8 mouse cellular contexts compared by ENCODE assay signal in genomic region chr4:62583265-62584092, GRCm38 (mm10). TPM values are rescaled to one million over a fixed set of nuclear protein-coding genes. Genes with fewer than 3 reads are reported as not detected.
DNase-seq lines count a peak whose midpoint lies in the region; ATAC-seq and TF ChIP-seq lines count a peak whose summit lies in the region.

No protein-coding gene starts in this region.

- peak; percentile 59 for ATAC-seq in embryonic facial prominence, embryonic 12.5 days (ENCODE audit: insufficient number of reproducible peaks, insufficient read depth, low FRiP score, low TSS enrichment)
- no peak for ATAC-seq in erythroid progenitor cell, adult 5-6 weeks (replicated peaks; ENCODE audit: low FRiP score, poor library complexity, severe bottlenecking)

- peaks cover 25% of the 10 kb centered on the region for H3K4me1 ChIP-seq in E14TG2a.4 (replicated peaks; ENCODE audit: low read depth, low read length)
- H3K4me1 ChIP-seq in embryonic facial prominence, embryonic 12.5 days: peaks cover 19% of the 10 kb centered on the region

- peak overlapping the region; percentile 30 for H3K9ac ChIP-seq in embryonic facial prominence, embryonic 12.5 days

- DNase-seq in adrenal gland, adult 2 months: peak; percentile 63
- DNase-seq in heart, postnatal 14 days: peak; percentile 55 to 62
- peak; percentile 70 for DNase-seq in large intestine, adult 2 months (ENCODE audit: low read depth, low spot score)
- DNase-seq in lung, postnatal 14 days: peak; percentile 54
- peak; percentile 62 to 64 for DNase-seq in right cerebral cortex, postnatal 10 days (ENCODE audit: low spot score in 2 of 2)

- under 1% methylated on average over 42 of the region's 42 CpGs for WGBS in embryonic facial prominence, embryonic 12.5 days
- 5% methylated on average over 42 of the region's 42 CpGs for WGBS in large intestine, adult 2 months

- peak overlapping the region; percentile 82 for H3K4me3 ChIP-seq in E14TG2a.4 (replicated peaks; ENCODE audit: low read length)
- peak overlapping the region; percentile 44 for H3K4me3 ChIP-seq in embryonic facial prominence, embryonic 12.5 days

- H3K4me2 ChIP-seq in embryonic facial prominence, embryonic 12.5 days (replicated peaks): peak overlapping the region; percentile 82

- H3K36me3 ChIP-seq in E14TG2a.4 (ENCODE audit: insufficient read depth, low read length): no peaks in the 10 kb centered on the region
- no peaks in the 10 kb centered on the region for H3K36me3 ChIP-seq in embryonic facial prominence, embryonic 12.5 days

- no peaks in the 10 kb centered on the region for H3K9me3 ChIP-seq in E14TG2a.4 (ENCODE audit: low read length)
- H3K9me3 ChIP-seq in embryonic facial prominence, embryonic 12.5 days: no peaks in the 10 kb centered on the region

- H3K27me3 ChIP-seq in E14TG2a.4 (ENCODE audit: insufficient read depth, low read length): peaks cover 49% of the 10 kb centered on the region
- H3K27me3 ChIP-seq in embryonic facial prominence, embryonic 12.5 days: peaks cover 40% of the 10 kb centered on the region

- intact Hi-C loops in heart, postnatal 14 days (cut with DNase I): no loop called here

- peak overlapping the region; percentile 71 for H3K27ac ChIP-seq in embryonic facial prominence, embryonic 12.5 days

- TF ChIP-seq CTCF in E14TG2a.4 (conservative IDR thresholded peaks at IDR 0.05; ENCODE audit: low read length): no peak

RNA-seq across cellular contexts. Expression of gene Rgs3, which starts 23.8 kb away (rescaled TPM):
- total RNA-seq in adrenal gland, adult 2 months (2021): 10 to 100 TPM; 28.2 to 39.5 TPM
- 31.5 and 35.7 TPM in 2 replicates for polyA plus RNA-seq in adrenal gland, adult 2 months (2012; rRNA removed)
- 45.0 and 45.2 TPM in 2 replicates for polyA plus RNA-seq in embryonic facial prominence, embryonic 12.5 days (2016; fragmentation: Nextera tagmentation; extraction: Ambion mirVana)
- 10 to 100 TPM; 38.9 to 42.2 TPM for total RNA-seq in heart, postnatal 14 days (2021)
- polyA plus RNA-seq in large intestine, adult 2 months (2012; rRNA removed): 43.0 and 50.6 TPM in 2 replicates
- total RNA-seq in erythroid progenitor cell, adult 5-6 weeks (2015; ENCODE audit: low replicate concordance): 6.5 TPM in 1 of 2 replicates, not detected in the other
- total RNA-seq in erythroid progenitor cell, adult 5-6 weeks (2017; ENCODE audit: low replicate concordance): 0.30 and 4.1 TPM in 2 replicates

RNA-seq across cellular contexts. Expression of gene 4933430I17Rik, which starts 58.3 kb away (rescaled TPM):
- under 1 TPM; 0.14 to 0.31 TPM for total RNA-seq in adrenal gland, adult 2 months (2021)
- polyA plus RNA-seq in adrenal gland, adult 2 months (2012; rRNA removed): 0.06 TPM in 1 of 2 replicates, not detected in the other
- polyA plus RNA-seq in embryonic facial prominence, embryonic 12.5 days (2016; fragmentation: Nextera tagmentation; extraction: Ambion mirVana): 0.45 and 0.99 TPM in 2 replicates
- total RNA-seq in heart, postnatal 14 days (2021): under 1 TPM in 1 of 2 experiments, not detected in 1; 0.19 TPM
- polyA plus RNA-seq in large intestine, adult 2 months (2012; rRNA removed): 0.10 and 0.16 TPM in 2 replicates
- not detected in 2 replicates for total RNA-seq in erythroid progenitor cell, adult 5-6 weeks (2015; ENCODE audit: low replicate concordance)
- 0.90 TPM in 1 of 2 replicates, not detected in the other for total RNA-seq in erythroid progenitor cell, adult 5-6 weeks (2017; ENCODE audit: low replicate concordance)

RNA-seq across cellular contexts. Expression of gene Pole3, which starts 58.6 kb away (rescaled TPM):
- total RNA-seq in adrenal gland, adult 2 months (2021): 10 to 100 TPM; 48.4 to 50.5 TPM
- polyA plus RNA-seq in adrenal gland, adult 2 months (2012; rRNA removed): 11.7 and 13.8 TPM in 2 replicates
- polyA plus RNA-seq in embryonic facial prominence, embryonic 12.5 days (2016; fragmentation: Nextera tagmentation; extraction: Ambion mirVana): 89.1 and 92.8 TPM in 2 replicates
- total RNA-seq in heart, postnatal 14 days (2021): 10 to 100 TPM; 18.6 to 19.1 TPM
- 19.5 and 20.9 TPM in 2 replicates for polyA plus RNA-seq in large intestine, adult 2 months (2012; rRNA removed)
- total RNA-seq in erythroid progenitor cell, adult 5-6 weeks (2015; ENCODE audit: low replicate concordance): 45.4 and 74.2 TPM in 2 replicates
- total RNA-seq in erythroid progenitor cell, adult 5-6 weeks (2017; ENCODE audit: low replicate concordance): 51.3 and 53.0 TPM in 2 replicates
